Mouse (Mus musculus) brown adipose tissue, adult 24 weeks (tissue): ENCODE measurements around the gene Zfpm1. TPM values are rescaled to one million over a fixed set of nuclear protein-coding genes. Genes with fewer than 3 reads are reported as not detected.

Experiments
- H3K27ac ChIP-seq: fragments of 200-500 bp; replicated peaks from 2 replicates; pipeline ENCODE4 v1.5.1; 2012; ENCODE audit warnings: low read depth, mild to moderate bottlenecking, low read length
- H3K4me1 ChIP-seq: fragments of 200-500 bp; 2 replicates; pipeline ENCODE4 v1.6.1; 2012; ENCODE audit warnings: low read length, mixed read lengths; ENCODE audit not compliant: control insufficient read depth, insufficient read depth, insufficient read length
- H3K4me3 ChIP-seq: fragments of 200-500 bp; 2 replicates; pipeline ENCODE4 v1.5.1; 2012; ENCODE audit warnings: low read depth, mild to moderate bottlenecking, low read length, moderate library complexity; ENCODE audit not compliant: insufficient read depth
- polyA plus RNA-seq: library from polyadenylated mRNA; stranded (reverse); fragments of >200 nt; gene quantifications from 2 replicates; pipeline ENCODE4 v1.2.4, GENCODE M21; 2012; ENCODE audit not compliant: missing spikeins, insufficient read depth, insufficient read length

Zfpm1 gene
- polyA plus RNA-seq, 1 experiment, result 3.4 TPM

- peak within 1 kb of the TSS; percentile 94 for H3K4me3 ChIP-seq
These were observed 94.7 kb downstream of the Zfpm1 start, which contains the start of gene Zc3h18 for GRCm38 (mm10) chr8:122376365-122377231. Gene Zc3h18, plus strand, starts transcription at chr8:122376609.

GRCm38 (mm10) chr8:122383039-122383438 lies 101.1 kb downstream of the Zfpm1 start:
- Histone ChIP-seq H3K27ac (no peak overlapping the region), H3K4me1 (0 out of 2 replicates have a peak, but pooled peaks cover under 1% of the 10 kb centered on the region), H3K4me3 (no peak overlapping the region)

More at GRCm38 (mm10) chr8:122376365-122377231, 94.7 kb downstream of the Zfpm1 start, which contains the start of gene Zc3h18:
- 0 out of 2 replicates have a peak, but pooled peaks cover 5% of the 10 kb centered on the region for H3K4me1 ChIP-seq
- peak within 1 kb of the TSS; percentile 94 for H3K27ac ChIP-seq

Other genes with a start within 250 kb of the Zfpm1 start
- gene Trhr2, start 78.6 kb downstream of the Zfpm1 start, polyA plus RNA-seq, result not detected in 2 replicates
- 14.5 and 15.7 TPM in 2 replicates for gene Zc3h18, start 94.5 kb downstream of the Zfpm1 start, polyA plus RNA-seq
- not detected in 2 replicates for gene Il17c, start 139.9 kb downstream of the Zfpm1 start, polyA plus RNA-seq
- gene Cyba, start 150.8 kb downstream of the Zfpm1 start, polyA plus RNA-seq, result 15.3 and 16.5 TPM in 2 replicates
- gene Mvd, start 161.3 kb downstream of the Zfpm1 start, polyA plus RNA-seq, result 10.0 and 16.3 TPM in 2 replicates
- gene Snai3, start 178.6 kb downstream of the Zfpm1 start, polyA plus RNA-seq, result not detected in 2 replicates
- gene Rnf166, start 193.9 kb downstream of the Zfpm1 start, polyA plus RNA-seq, result 19.0 and 28.7 TPM in 2 replicates
- 13.8 and 15.1 TPM in 2 replicates for gene Ctu2, start 194.0 kb downstream of the Zfpm1 start, polyA plus RNA-seq